Mouse (Mus musculus): ENCODE data around the gene Slc17a1.

GRCm38 (mm10) chr13:23942861-23943260, 75.3 kb downstream of the Slc17a1 start:
- TF ChIP-seq CTCF (IDR thresholded peaks at IDR 0.05; ENCODE audit: insufficient read depth, low read length) (no peak), POLR2A (IDR thresholded peaks at IDR 0.05; ENCODE audit: borderline replicate concordance, extremely low read depth, low read depth, low read length) (no peak)
